Mouse (Mus musculus) embryo, embryonic 11.5 days (tissue): Measurements from ENCODE around the gene Lexm.

Experiments used
- DNase-seq: peaks from one replicate; pipeline ENCODE4 v3.0.0-alpha.2; 2012; ENCODE audit warnings: low read depth, low spot score

Lexm gene

GRCm38 (mm10) chr4:106627809-106628208 is 10.8 kb upstream of the Lexm start:
- DNase-seq: no peak

GRCm38 (mm10) chr4:106624271-106624670 is 7.2 kb upstream of the Lexm start:
- no peak for DNase-seq

- DNase-seq: no peak
These were observed 5.7 kb upstream of the Lexm start for GRCm38 (mm10) chr4:106622712-106623111.

GRCm38 (mm10) chr4:106622030-106622493 is 5.0 kb upstream of the Lexm start, which contains the start of gene Ttc22:
Gene Ttc22 (plus strand): TSS chr4:106622432.
- DNase-seq: no peak

GRCm38 (mm10) chr4:106621428-106621827 is 4.4 kb upstream of the Lexm start:
- DNase-seq: no peak

GRCm38 (mm10) chr4:106618898-106619297 is 1.9 kb upstream of the Lexm start:
- DNase-seq: no peak

GRCm38 (mm10) chr4:106615637-106616036 is 1.4 kb downstream of the Lexm start:
- DNase-seq: no peak

- DNase-seq: no peak
These were observed 2.2 kb downstream of the Lexm start for GRCm38 (mm10) chr4:106614881-106615280.

GRCm38 (mm10) chr4:106614180-106614797 is 2.8 kb downstream of the Lexm start:
- peak; percentile 73 for DNase-seq

GRCm38 (mm10) chr4:106613560-106613959 is 3.5 kb downstream of the Lexm start:
- no peak for DNase-seq

- no peak for DNase-seq
These were observed 3.9 kb downstream of the Lexm start for GRCm38 (mm10) chr4:106613105-106613504.

- DNase-seq: no peak
These were observed 9.1 kb downstream of the Lexm start for GRCm38 (mm10) chr4:106607905-106608304.

GRCm38 (mm10) chr4:106606639-106607554 is 10.1 kb downstream of the Lexm start:
- DNase-seq: no peak

- no peak for DNase-seq
These were observed 16.3 kb downstream of the Lexm start for GRCm38 (mm10) chr4:106600770-106601169.

GRCm38 (mm10) chr4:106599415-106599814 is 17.6 kb downstream of the Lexm start:
- DNase-seq: no peak

GRCm38 (mm10) chr4:106597741-106598140 is 19.3 kb downstream of the Lexm start:
- no peak for DNase-seq

GRCm38 (mm10) chr4:106597055-106597454 is 20.0 kb downstream of the Lexm start:
- no peak for DNase-seq

- DNase-seq: no peak
These were observed 20.8 kb downstream of the Lexm start for GRCm38 (mm10) chr4:106596200-106596599.

GRCm38 (mm10) chr4:106593636-106594035 is 23.4 kb downstream of the Lexm start:
- no peak for DNase-seq

GRCm38 (mm10) chr4:106590871-106591270 is 26.2 kb downstream of the Lexm start:
- no peak for DNase-seq

GRCm38 (mm10) chr4:106590142-106590541 is 26.9 kb downstream of the Lexm start:
- no peak for DNase-seq

GRCm38 (mm10) chr4:106587075-106587474 is 30.0 kb downstream of the Lexm start:
- DNase-seq: no peak

- no peak for DNase-seq
These were observed 32.4 kb downstream of the Lexm start for GRCm38 (mm10) chr4:106584665-106585064.
